Mouse (Mus musculus) adrenal gland, adult 8-10 months (tissue): ENCODE measurements around the gene Pdzd9. TPM values are rescaled to one million over a fixed set of nuclear protein-coding genes. Genes with fewer than 3 reads are reported as not detected.
"Not testable (repeated sequence)": the region's sequence is repeated elsewhere in the genome, so short reads cannot be mapped to it uniquely, and the experiment has no call there.

Experiments
- DNase-seq: peaks from one replicate; pipeline ENCODE4 v3.0.0; 2022
- total RNA-seq, 4 experiments: library from RNA; stranded (reverse); gene quantifications; 2 replicates each; pipeline ENCODE4 v1.2.4; 2022

Pdzd9 gene
- total RNA-seq = not detected

DNA sequence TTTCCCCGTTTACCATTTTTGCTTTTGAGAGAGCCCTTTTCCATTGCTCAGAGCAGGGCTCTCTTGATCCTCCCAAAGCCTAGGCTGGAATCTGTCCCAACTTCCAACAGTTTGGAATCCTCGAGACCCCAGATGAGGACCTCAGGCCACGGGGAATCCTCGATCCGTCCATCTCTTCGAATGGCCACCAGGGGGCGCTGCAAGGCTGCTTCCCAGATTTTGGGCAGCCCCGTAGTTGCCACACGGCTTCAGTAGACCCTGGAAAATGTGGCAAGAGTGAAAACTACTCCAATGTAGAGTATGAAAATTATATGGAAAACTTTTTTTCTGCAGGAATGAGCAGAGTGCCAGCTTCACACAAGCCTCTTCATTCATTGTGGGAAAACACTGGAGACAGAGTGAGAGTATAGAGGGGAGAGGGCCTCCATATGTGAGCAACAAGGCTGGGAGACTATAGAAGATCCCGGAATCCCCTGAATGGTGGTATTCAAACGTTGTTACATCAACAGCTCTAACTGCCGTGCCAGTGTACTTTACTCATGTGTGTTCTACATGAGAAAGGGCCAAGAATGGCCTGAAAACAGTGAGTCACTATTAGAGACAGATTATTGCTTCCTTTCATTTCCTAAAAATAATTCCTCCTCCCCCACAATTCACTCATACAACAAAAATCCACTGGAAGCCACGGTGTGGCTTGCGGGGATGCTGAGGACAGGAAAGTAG lies at the start of gene Pdzd9:
Gene Pdzd9 (minus strand): TSS at position 191 of the 723 bp plus-strand sequence.
- peak; percentile 35 for DNase-seq

- DNase-seq = no peak
These were observed 47.1 kb upstream of the Pdzd9 start for GRCm38 (mm10) chr7:120717261-120717660.

DNA sequence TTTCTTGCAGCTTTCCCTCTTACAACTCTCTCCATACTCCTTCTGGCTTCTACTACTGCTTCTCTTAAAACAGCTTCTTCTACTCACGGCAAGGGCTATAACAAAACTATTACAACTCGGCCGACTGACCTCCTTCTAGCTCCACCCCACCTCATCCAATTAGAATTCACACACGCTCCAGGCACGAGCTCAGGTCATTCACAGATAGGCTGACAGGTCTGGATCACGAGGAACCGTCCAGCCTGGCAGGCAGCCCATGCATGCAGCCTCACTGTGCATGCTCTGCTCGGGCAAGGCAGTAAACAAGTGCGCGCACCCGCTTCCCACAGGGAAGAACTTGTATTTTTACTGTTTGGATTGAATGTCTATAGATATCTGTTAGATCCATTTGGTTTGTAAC lies 43.8 kb upstream of the Pdzd9 start:
- DNase-seq = not testable (repeated sequence)

- DNase-seq = no peak
These were observed 43.1 kb upstream of the Pdzd9 start for GRCm38 (mm10) chr7:120713225-120713624.

DNA sequence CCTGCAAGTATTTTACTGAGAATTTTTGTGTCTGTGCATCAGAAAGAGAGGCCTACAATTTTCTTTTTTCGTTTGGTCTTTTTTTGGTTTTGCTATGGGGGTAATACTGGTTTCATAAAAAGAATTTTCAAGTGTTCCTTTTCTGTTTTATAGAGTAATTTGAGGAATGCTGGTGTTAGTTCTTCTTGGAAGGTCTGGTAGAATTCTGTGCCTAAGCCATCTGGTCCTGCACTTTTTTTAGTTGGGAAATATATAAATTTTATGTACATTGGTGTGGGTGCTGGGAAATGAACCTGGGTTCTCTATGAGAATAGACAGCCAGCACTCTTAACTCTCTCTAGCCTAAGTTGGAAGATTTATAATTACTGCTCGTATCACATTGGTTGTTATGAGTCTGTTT lies 41.9 kb upstream of the Pdzd9 start:
- no peak for DNase-seq

GRCm38 (mm10) chr7:120703888-120704287 lies 33.7 kb upstream of the Pdzd9 start:
- no peak for DNase-seq

DNA sequence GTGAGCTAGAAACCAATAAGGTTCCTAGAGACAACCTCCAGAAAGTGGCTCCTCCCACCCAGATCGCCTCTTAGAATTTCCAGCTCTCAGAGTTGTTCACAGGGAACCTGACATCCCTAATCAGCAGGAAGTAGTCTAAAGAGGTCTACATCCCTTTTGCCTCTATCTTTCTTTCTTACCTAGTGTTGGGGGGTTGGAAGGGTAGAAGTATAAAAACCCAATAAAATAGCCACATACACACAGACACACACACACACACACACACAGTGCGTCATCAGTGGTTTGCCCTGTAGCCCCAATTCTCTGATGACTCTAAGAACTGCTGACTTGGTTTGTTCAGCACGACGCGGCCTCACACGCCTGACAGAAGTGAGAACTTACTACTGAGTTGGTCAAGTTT lies 29.4 kb upstream of the Pdzd9 start:
- no peak for DNase-seq

GRCm38 (mm10) chr7:120696331-120696730 lies 26.2 kb upstream of the Pdzd9 start:
- DNase-seq = no peak

- DNase-seq = no peak
These were observed 25.5 kb upstream of the Pdzd9 start for GRCm38 (mm10) chr7:120695641-120696040.

DNA sequence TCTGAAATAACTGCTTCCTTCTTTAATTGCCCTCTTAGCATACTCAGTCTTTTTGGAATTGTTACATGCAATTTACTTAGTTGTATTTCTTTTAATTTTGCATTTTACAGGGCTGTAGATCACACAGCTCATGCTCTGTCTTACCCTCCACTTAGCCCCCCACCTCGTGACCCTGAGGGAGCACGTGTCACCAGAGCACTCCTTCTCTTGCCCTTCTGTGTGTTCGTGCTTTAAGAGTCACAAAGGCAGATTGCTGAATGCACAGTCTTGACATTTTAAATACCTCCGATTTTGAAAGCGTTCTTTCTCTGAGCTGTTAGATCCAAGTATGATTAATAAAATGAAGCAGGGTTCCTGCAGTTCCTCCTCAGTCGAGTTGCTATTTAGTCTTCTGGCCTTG lies 25.1 kb upstream of the Pdzd9 start:
- no peak for DNase-seq

DNA sequence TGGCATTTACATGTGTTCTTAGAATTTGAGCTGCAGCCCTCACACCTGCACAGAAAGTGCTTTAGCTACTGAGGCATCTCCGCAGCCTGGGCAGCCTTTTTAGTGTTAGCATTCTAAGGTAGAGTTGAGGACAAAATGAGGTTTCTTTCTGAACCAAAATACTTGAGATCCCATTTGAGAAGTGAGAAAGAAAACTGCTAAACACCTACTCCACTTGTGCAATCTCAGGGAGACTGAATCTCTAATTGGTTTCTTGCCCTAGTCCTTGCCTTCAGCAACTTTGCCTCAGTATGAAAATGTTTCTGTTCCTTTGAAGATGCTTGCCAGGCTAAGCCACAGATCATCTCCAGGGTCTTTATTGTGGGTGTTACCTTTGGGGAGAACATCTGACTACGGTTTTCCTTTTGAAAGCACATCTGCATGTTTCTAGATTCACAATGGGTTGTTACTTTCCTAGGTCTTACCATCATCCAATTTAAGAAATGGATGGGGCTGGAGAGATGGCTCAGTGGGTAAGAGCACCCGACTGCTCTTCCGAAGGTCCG lies 23.8 kb upstream of the Pdzd9 start:
- no peak for DNase-seq

- DNase-seq = no peak
These were observed 20.5 kb upstream of the Pdzd9 start for GRCm38 (mm10) chr7:120690634-120691033.

GRCm38 (mm10) chr7:120685227-120685626 lies 15.1 kb upstream of the Pdzd9 start:
- no peak for DNase-seq

DNA sequence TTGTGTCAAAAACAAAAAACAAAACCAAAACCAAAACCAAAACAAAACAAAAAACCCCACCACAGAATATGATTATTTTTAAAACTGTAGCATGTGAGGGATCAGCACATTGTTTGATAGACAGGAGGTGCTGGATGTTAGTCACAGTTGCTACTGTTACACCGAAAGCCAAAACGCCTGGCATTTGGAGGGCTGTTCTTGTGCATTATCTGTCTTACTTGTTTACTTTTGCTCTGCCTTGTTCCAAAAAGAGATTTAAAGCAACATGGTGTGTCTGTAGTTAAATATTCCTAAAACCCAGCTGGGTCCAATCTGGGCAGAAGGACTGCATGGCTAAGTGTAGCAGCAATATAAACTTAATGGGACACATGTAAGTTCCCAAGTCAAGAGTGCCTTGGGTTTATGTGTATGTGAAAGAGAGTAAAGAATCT lies 14.6 kb upstream of the Pdzd9 start:
- no peak for DNase-seq

GRCm38 (mm10) chr7:120682002-120682401 lies 11.9 kb upstream of the Pdzd9 start:
- no peak for DNase-seq

GRCm38 (mm10) chr7:120679023-120679422 lies 8.9 kb upstream of the Pdzd9 start:
- DNase-seq = no peak

DNA sequence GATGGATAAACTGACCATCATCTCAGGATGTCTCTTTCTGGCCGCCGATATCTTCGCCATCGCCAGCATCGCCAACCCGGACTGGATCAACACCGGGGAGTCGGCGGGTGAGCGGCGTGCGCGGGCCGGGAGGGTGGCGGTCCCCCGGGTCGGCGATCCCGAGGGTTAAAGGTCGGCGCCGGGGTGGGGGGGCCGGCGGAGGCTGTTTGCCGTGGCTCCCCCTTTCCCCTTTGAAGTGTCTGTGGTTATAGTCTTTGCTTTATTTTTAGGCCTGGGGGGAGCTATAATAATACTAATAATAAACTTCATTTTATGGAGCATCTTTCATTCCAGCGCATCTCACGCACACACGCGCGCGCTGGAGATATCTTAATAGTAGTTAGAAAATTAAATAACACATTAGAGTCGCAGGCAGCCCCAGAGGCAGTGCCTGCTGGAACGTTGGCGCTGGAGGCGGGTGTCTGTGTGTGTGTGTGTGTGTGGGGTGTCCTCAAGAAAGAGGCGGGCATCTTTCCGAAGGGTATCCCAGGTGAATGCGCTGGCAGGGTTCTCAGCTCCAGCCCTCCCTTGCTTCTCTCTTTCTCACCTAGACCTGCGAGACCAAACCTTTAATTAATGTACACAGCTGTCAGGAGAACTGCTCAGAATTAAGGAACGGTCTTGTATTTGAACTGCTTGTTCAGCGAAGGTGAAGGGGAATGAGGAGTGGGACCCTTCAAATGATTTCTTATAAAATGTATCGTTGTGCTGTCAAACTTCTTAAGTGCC lies 7.8 kb upstream of the Pdzd9 start:
- peak; percentile 30 for DNase-seq

- peak; percentile 34 for DNase-seq
These were observed 7.0 kb upstream of the Pdzd9 start, which contains the start of gene Mosmo for GRCm38 (mm10) chr7:120677001-120677643. Gene Mosmo (plus strand): TSS chr7:120677618.

GRCm38 (mm10) chr7:120671271-120671670 lies 1.1 kb upstream of the Pdzd9 start:
- no peak for DNase-seq

- no peak for DNase-seq
These were observed 8.1 kb downstream of the Pdzd9 start for GRCm38 (mm10) chr7:120662079-120662478.

- no peak for DNase-seq
These were observed 22.3 kb downstream of the Pdzd9 start for GRCm38 (mm10) chr7:120647849-120648248.

GRCm38 (mm10) chr7:120643217-120643616 lies 26.9 kb downstream of the Pdzd9 start:
- DNase-seq = no peak

DNA sequence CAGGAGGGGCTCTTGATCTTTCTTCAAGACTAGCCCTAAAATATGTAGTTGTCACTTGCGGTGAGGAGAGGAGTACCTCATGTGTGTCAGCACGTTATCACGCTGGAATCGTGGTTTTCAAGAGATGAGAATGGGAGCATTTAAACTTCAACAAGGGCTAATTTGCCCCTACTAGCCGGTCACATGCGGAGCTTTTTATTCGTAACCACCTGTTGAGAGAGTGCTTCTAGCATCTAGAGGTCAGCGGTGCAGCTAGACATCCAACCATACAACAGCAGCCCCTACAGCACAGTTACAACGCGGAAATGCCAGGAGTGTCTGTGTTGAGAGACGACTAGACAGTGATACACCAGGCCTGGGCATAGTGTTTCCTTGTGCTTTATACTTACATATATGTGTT lies 34.3 kb downstream of the Pdzd9 start:
- no peak for DNase-seq
